Mouse (Mus musculus): ENCODE data around the gene Sec61a2.

GRCm38 (mm10) chr2:5943071-5943470 lies 47.8 kb upstream of the Sec61a2 start:
- TF ChIP-seq POLR2A (IDR thresholded peaks at IDR 0.05; ENCODE audit: insufficient read depth, low read length) (no peak), EP300 (IDR thresholded peaks at IDR 0.05; ENCODE audit: insufficient read depth, low read depth, low read length) (no peak)

All from ES-Bruce4 (cell line).